Mouse (Mus musculus): ENCODE measurements around the gene Flnb. TPM values are rescaled to one million over a fixed set of nuclear protein-coding genes. Genes with fewer than 3 reads are reported as not detected.

Gene Flnb
- polyA plus RNA-seq, 1 experiment from 2014 or later, result 8.7 TPM

DNA sequence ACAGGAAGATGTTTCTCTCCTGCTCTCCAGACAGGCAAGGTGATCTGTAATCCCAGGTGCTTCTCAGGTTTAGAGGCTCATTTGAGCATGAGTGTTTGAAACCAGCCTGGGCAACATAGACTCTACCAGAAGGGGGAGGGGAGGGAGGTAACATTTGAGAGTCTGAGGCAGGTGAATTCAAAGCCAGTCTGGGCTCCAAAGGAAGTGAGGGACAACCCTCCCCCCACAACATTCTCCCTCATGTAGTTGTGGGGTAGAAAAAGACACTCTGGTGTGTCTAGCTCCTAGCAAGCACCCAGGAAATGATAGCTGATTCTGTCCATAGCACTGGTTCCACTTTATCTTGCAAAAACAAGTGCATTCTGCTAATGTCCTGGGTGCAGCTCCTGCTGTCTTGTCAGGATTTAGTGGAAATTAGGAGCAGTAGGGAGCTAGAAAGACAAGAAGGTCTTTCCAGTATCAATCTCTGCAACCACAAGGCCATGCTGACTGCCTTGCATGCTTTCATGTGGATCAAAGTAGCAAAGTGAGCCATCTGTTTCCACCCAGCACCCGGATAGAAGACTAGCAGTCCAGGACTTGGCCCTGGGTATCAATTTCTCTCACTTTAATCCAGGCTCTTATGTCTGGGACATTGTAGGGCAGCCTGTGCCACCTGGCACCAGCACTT, 14.1 kb downstream of the Flnb start:
- H3K9ac ChIP-seq, result no peak overlapping the region
- H3K27ac ChIP-seq, result no peak overlapping the region
- H3K36me3 ChIP-seq (ENCODE audit: poor library complexity, severe bottlenecking), result no peaks in the 10 kb centered on the region
- H3K4me1 ChIP-seq, result peaks cover 15% of the 10 kb centered on the region
- no peak overlapping the region for H3K4me3 ChIP-seq
- no peaks in the 10 kb centered on the region for H3K27me3 ChIP-seq
- 81% methylated on average over 1 of the region's 1 CpGs for WGBS
- 0 out of 2 replicates have a peak, but pooled peaks have one; percentile 32 for ATAC-seq
- H3K4me2 ChIP-seq, result no peak overlapping the region
- 0 out of 2 replicates have a peak, but pooled peaks cover 3% of the 10 kb centered on the region for H3K9me3 ChIP-seq (replicated peaks)

DNA sequence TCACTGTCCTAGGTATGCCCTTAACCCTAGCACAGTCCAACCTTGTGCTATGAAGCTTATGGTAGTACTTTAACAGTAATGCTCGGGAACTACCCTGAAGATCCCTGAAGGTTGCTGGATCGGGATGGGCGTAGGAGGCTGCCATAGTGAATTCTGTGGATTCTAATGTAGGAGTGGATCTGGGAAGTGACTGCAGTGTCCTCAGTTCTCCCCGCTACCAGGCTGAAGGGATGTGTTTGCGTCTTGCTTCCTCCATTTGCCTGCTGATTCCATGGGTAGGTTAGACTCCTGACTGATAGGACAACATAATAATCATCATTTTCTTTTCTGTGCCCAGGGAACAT, 14.7 kb downstream of the Flnb start:
- Histone ChIP-seq H3K36me3 (ENCODE audit: poor library complexity, severe bottlenecking) (no peaks in the 10 kb centered on the region), H3K4me3 (no peak overlapping the region), H3K27ac (no peak overlapping the region), H3K9ac (no peak overlapping the region), H3K4me1 (peaks cover 10% of the 10 kb centered on the region; the same call in 1 of the 2 replicates), H3K4me2 (no peak overlapping the region), H3K27me3 (no peaks in the 10 kb centered on the region), H3K9me3 (replicated peaks) (0 out of 2 replicates have a peak, but pooled peaks cover 3% of the 10 kb centered on the region)
- WGBS, result 96% methylated on average over 5 of the region's 5 CpGs
- ATAC-seq, result no peak

DNA sequence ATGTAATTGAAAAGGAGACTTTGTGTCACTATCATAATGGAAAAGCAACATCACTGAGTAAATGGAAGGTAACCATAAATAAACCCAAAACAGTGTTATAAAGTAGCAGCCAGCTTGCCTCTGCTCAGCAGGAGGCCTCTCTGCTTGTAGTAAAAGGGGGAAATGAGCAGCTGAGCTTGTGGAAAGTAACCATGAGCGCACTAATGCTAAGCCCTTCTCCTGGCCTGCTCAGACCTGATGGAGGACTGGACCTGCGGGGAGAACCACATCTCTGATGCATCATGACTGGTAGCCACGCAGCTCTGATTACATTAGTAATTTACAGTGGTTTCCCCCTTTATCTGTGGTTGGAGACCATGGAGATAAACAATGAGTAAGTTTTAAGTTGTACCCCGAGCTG, 15.7 kb downstream of the Flnb start:
- no peak overlapping the region for H3K4me2 ChIP-seq
- no peak overlapping the region for H3K27ac ChIP-seq
- H3K9me3 ChIP-seq (replicated peaks), result 0 out of 2 replicates have a peak, but pooled peaks cover under 1% of the 10 kb centered on the region
- no peak for ATAC-seq
- WGBS, result 83% methylated on average over 4 of the region's 4 CpGs
- no peak overlapping the region for H3K9ac ChIP-seq
- H3K4me3 ChIP-seq, result no peak overlapping the region
- H3K27me3 ChIP-seq, result no peaks in the 10 kb centered on the region
- H3K4me1 ChIP-seq, result peaks cover 10% of the 10 kb centered on the region; the same call in 1 of the 2 replicates
- no peaks in the 10 kb centered on the region for H3K36me3 ChIP-seq (ENCODE audit: poor library complexity, severe bottlenecking)

DNA sequence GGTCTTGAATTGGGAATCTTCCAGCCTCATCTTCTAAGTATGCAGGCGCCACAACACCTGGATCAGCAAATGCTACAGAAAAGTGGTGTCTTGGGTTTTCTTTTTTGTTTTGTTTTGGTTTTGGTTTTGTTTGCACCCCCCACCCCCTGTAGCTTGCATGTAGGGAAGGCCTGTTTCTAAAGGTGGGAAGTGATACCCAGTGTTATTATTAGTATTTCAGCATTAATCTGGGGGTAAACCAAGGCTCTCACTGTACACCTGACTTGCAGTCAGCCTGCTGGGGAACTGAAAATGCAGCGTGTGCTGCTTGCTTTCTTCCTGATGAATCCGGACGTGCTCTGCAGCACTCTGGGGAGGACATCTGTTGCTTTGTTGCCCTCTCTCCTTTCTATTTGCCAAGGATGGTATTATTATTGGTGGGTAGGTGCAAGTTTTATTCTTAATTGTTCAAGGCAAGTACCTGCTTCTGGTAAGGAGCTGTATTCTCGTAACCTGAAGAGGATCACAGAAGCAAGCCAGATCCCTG, 20.9 kb downstream of the Flnb start:
- H3K9me3 ChIP-seq (replicated peaks), result no peaks in the 10 kb centered on the region
- H3K4me1 ChIP-seq, result peaks cover 18% of the 10 kb centered on the region; the same call in 1 of the 2 replicates
- 86% methylated on average over 5 of the region's 5 CpGs for WGBS
- H3K36me3 ChIP-seq (ENCODE audit: poor library complexity, severe bottlenecking), result no peaks in the 10 kb centered on the region
- H3K4me3 ChIP-seq, result no peak overlapping the region
- H3K27ac ChIP-seq, result no peak overlapping the region
- no peak overlapping the region for H3K4me2 ChIP-seq
- no peak for ATAC-seq
- H3K27me3 ChIP-seq, result no peaks in the 10 kb centered on the region
- no peak overlapping the region for H3K9ac ChIP-seq

DNA sequence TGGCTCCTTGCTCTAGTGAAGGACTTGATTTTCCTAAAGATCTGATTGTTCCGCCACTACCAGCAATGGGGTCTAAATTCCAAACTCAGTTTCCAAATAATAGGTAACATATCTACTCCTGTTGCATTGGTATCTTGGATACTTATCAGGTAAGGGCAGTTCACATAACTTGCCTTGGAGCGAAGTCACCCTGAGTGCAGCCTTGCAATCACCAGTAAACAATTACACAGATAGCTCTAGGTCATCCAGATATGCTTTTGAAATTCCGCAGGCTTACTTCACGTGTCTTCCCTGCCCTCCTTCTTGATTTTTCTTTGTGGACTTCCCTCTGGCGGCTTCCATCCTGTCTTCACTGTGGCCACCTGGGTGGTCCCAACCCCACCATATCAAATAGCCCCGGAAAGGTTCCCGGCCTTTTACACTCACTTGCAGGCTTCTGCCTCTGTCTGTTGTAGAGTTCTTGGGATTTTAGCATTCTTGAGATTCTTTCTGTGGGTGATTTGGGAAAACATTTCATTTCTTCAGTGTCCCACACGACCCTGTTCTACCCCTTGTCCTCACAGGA, 22.3 kb downstream of the Flnb start:
- Histone ChIP-seq H3K4me1 (peaks cover 27% of the 10 kb centered on the region; the same call in 1 of the 2 replicates), H3K9me3 (replicated peaks) (no peaks in the 10 kb centered on the region), H3K36me3 (ENCODE audit: poor library complexity, severe bottlenecking) (no peaks in the 10 kb centered on the region), H3K27ac (no peak overlapping the region), H3K4me2 (no peak overlapping the region), H3K27me3 (no peaks in the 10 kb centered on the region), H3K4me3 (no peak overlapping the region), H3K9ac (no peak overlapping the region)
- WGBS, result 51% methylated on average over 8 of the region's 8 CpGs
- no peak for ATAC-seq

DNA sequence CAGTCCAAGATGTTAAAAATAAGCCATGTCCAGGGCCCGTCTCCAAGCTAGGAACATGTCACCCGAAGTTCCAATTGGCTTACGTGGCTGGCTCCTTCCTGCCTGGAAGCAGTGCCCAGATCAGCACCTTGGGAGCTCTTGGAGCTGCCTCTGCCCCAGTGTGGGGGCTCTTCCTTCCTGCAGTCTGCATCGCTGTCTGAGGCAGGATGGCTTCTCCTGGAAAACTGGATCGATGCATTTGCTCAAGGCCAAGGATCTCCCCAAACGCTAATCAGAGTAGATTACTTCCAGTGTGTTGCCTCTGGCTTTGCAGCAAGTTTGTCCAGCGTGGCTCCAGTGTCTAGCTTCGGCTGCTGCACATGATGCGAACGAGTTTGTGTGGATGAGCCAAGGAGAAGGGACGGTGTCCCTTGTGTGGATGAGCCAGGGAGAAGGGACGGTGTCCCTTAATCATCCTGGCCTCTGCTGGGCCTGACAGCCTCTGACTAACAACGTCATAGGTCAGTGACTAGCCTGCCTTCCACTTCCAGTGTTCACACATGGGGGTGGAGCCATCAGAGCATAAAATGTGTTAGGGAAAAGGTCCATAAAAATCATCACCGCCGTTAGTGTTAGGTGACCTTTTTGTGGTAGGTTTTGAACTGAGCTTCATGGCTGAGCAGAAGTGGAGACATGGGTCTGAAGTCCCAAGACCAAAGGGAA, 25.0 kb downstream of the Flnb start:
- peaks cover 38% of the 10 kb centered on the region for H3K4me1 ChIP-seq
- 69% methylated on average over 15 of the region's 15 CpGs for WGBS
- H3K27me3 ChIP-seq, result no peaks in the 10 kb centered on the region
- H3K27ac ChIP-seq, result no peak overlapping the region; the same call in 1 of the 2 replicates
- ATAC-seq, result no peak
- H3K4me3 ChIP-seq, result no peak overlapping the region
- H3K36me3 ChIP-seq (ENCODE audit: poor library complexity, severe bottlenecking), result no peaks in the 10 kb centered on the region
- no peak overlapping the region for H3K4me2 ChIP-seq
- H3K9me3 ChIP-seq (replicated peaks), result no peaks in the 10 kb centered on the region
- H3K9ac ChIP-seq, result no peak overlapping the region

DNA sequence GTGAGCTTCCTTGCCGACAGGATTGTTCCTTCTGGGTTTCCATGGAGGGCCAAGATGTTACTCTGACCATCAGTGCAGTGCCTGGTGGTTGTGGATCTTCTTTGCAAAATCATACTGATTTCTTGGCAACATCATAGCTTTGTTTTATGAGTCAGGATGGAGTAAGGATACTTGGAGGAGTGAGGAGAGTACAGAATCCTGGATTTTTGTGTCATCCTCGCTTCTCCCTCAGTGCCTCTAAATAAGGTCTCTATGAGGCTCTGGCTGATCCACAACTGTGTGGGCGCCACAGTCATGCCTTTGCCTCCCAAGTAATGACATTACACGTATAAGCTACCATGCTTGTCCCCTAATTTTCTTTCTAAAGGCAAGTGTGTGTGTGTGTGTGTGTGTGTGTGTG, 28.9 kb downstream of the Flnb start:
- no peaks in the 10 kb centered on the region for H3K27me3 ChIP-seq
- H3K4me3 ChIP-seq, result no peak overlapping the region
- no peak for ATAC-seq
- peaks cover 55% of the 10 kb centered on the region for H3K4me1 ChIP-seq
- H3K27ac ChIP-seq, result peak overlapping the region; percentile 78
- H3K9ac ChIP-seq, result no peak overlapping the region
- H3K9me3 ChIP-seq (replicated peaks), result no peaks in the 10 kb centered on the region
- no peak overlapping the region for H3K4me2 ChIP-seq
- no peaks in the 10 kb centered on the region for H3K36me3 ChIP-seq (ENCODE audit: poor library complexity, severe bottlenecking)
- WGBS, result 73% methylated on average over 4 of the region's 4 CpGs

DNA sequence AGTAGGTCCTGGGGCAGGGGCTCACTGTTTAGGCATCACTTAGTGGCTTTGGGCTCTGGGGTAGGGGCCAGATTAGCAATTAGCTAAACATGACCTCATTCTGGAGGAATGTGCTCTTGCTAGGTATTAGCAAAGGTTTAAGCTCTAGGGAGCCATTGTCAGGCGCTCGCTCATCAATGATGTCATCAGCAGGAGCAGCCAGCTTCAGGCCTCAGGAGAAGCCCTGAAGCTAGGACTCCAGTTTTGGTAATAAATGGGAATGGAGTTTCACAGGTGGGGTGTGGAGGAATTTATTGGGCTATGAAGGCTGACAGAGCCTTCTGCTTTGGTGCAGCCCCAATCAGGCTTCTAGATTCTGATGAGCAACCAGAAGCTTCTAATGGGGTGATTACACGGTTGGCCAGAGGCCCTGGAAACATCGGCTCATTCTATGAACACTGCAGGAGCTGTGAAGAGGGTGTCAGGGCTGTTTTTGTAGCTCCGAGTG, 30.0 kb downstream of the Flnb start:
- Histone ChIP-seq H3K4me1 (peaks cover 61% of the 10 kb centered on the region), H3K4me2 (peak overlapping the region; percentile 20; the same call in 1 of the 2 replicates), H3K27me3 (no peaks in the 10 kb centered on the region), H3K4me3 (no peak overlapping the region), H3K9ac (no peak overlapping the region), H3K36me3 (ENCODE audit: poor library complexity, severe bottlenecking) (no peaks in the 10 kb centered on the region), H3K9me3 (replicated peaks) (no peaks in the 10 kb centered on the region), H3K27ac (peak overlapping the region; percentile 78)
- ATAC-seq, result peak; percentile 89
- 1% methylated on average over 5 of the region's 5 CpGs for whole genome bisulfite sequencing

DNA sequence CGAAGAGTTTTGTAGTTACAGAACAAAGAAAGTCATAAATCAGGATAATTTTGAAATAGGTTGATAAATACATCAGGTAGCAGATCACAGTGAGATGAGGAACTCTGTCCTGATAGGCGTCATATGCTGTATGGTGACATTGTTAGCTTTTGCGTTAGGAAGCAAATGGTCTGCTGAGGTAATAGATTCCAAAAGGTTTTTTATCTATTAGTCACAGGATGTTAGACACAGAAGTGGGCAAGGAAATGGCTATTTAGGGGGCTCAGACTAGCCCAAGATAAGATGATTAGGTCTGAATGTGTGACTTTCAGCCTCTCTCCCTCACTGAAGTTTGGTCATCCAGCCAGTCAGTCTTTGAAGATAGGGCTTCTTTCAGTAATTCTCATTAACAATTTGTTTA, 33.2 kb downstream of the Flnb start:
- no peak overlapping the region for H3K4me3 ChIP-seq
- 0 out of 2 replicates have a peak overlapping the region, but pooled peaks have one; percentile 60 for H3K27ac ChIP-seq
- WGBS, result 76% methylated on average over 3 of the region's 3 CpGs
- H3K36me3 ChIP-seq (ENCODE audit: poor library complexity, severe bottlenecking), result no peaks in the 10 kb centered on the region
- no peaks in the 10 kb centered on the region for H3K27me3 ChIP-seq
- H3K9ac ChIP-seq, result no peak overlapping the region
- H3K9me3 ChIP-seq (replicated peaks), result no peaks in the 10 kb centered on the region
- H3K4me1 ChIP-seq, result peaks cover 67% of the 10 kb centered on the region
- H3K4me2 ChIP-seq, result no peak overlapping the region
- no peak for ATAC-seq

DNA sequence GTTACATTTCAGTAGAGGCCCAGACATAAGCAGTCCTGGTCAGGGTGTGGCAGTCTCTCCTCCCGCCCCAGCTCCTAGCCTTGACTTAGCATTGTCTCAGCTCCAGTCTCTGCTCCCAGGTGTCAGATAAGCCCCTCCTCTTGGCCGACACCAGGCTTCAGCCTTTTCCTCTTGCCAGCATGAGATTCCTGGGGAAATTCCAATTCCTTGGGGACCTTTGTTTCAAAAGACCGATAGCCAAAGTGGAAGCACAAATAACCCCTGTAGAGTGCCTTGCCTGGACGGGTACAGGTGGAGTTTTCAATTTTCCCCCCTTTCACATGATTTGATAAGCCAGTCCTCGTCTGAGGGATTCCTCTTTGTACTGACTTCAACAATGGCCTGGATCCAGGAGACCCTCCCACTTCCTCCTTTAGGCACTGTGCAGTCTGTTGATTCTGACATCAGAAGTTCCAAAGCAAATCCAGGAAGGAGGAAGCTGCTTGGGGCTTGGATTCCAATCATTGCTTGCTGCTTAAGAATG, 33.8 kb downstream of the Flnb start:
- no peak overlapping the region for H3K4me3 ChIP-seq
- H3K4me2 ChIP-seq, result peak overlapping the region; percentile 23
- no peaks in the 10 kb centered on the region for H3K36me3 ChIP-seq (ENCODE audit: poor library complexity, severe bottlenecking)
- H3K27ac ChIP-seq, result peak overlapping the region; percentile 60
- no peaks in the 10 kb centered on the region for H3K27me3 ChIP-seq
- ATAC-seq, result no peak; the same call in 1 of the 2 replicates
- H3K4me1 ChIP-seq, result peaks cover 72% of the 10 kb centered on the region
- 9% methylated on average over 5 of the region's 5 CpGs for WGBS
- H3K9ac ChIP-seq, result no peak overlapping the region
- H3K9me3 ChIP-seq (replicated peaks), result no peaks in the 10 kb centered on the region

DNA sequence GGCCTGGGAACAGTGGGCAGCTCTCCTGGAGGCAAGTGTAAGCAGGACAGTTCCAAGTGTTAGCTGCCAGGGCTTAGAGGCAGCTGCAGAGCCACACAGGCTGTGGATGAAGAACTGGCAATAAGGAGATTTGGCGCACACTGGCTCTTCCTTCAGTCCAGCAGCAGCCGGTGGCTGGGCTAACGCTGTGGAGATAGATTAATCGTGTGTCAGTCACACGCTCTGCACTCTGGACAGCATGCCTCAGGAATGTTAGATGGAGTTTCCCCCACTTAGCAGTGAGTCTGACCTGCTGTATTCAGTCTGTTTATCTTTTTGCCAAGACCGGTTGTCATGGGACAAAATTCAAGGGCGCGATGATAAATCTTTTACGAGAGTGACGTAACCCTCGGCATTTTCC, 35.9 kb downstream of the Flnb start:
- Histone ChIP-seq H3K4me1 (peaks cover 54% of the 10 kb centered on the region), H3K4me2 (no peak overlapping the region), H3K27me3 (no peaks in the 10 kb centered on the region), H3K27ac (no peak overlapping the region), H3K4me3 (no peak overlapping the region), H3K9ac (no peak overlapping the region), H3K36me3 (ENCODE audit: poor library complexity, severe bottlenecking) (no peaks in the 10 kb centered on the region), H3K9me3 (replicated peaks) (no peaks in the 10 kb centered on the region)
- WGBS, result 66% methylated on average over 11 of the region's 11 CpGs
- ATAC-seq, result peak; percentile 41

DNA sequence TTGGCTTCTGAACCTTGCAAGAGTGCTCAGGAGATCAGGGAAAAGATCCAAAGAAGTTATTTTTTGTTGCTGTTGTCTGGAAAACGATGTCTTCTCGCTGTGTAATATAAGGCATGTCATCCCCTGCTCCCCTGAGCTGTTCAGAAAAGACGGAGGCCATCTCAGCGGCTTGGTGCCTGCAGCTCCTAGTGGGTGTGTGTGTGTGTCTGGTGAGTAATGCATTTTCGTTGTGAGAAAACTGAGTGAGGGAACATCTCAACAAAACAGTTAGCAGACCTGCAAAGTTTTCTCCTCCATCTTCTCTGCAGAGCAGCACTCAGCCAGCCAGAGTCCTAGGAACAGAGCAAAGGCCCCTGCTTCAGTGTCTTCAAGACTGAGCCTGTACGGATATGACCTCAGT, 36.6 kb downstream of the Flnb start:
- H3K27ac ChIP-seq, result no peak overlapping the region
- no peaks in the 10 kb centered on the region for H3K36me3 ChIP-seq (ENCODE audit: poor library complexity, severe bottlenecking)
- H3K9me3 ChIP-seq (replicated peaks), result no peaks in the 10 kb centered on the region
- no peaks in the 10 kb centered on the region for H3K27me3 ChIP-seq
- no peak for ATAC-seq
- no peak overlapping the region for H3K9ac ChIP-seq
- 91% methylated on average over 6 of the region's 6 CpGs for WGBS
- H3K4me2 ChIP-seq, result no peak overlapping the region
- H3K4me3 ChIP-seq, result no peak overlapping the region
- H3K4me1 ChIP-seq, result peaks cover 51% of the 10 kb centered on the region

All from forebrain, embryonic 13.5 days (tissue).